Mouse (Mus musculus) G1E (cell line): ENCODE results near the gene Tnnt2.

Source experiments
- CTCF ChIP-seq: IDR thresholded peaks from 2 replicates; pipeline ENCODE4 v1.5.1; 2012; ENCODE audit warnings: low read depth, low read length, inconsistent platforms, mixed read lengths
- GATA1 ChIP-seq: IDR thresholded peaks from 2 replicates; pipeline ENCODE4 v1.6.1; 2012; ENCODE audit warnings: borderline replicate concordance, low read length, inconsistent platforms, mixed read lengths
- POLR2AphosphoS5 ChIP-seq: IDR thresholded peaks from 2 replicates; pipeline ENCODE4 v1.6.1; 2012; ENCODE audit warnings: low read depth, low read length, inconsistent platforms; ENCODE audit not compliant: insufficient replicate concordance
- TAL1 ChIP-seq: conservative IDR thresholded peaks from 2 replicates; pipeline ENCODE4 v1.6.1; 2012; ENCODE audit warnings: low read depth, low read length, inconsistent platforms, mixed read lengths

- TF ChIP-seq CTCF (no peak), GATA1 (no peak), TAL1 (no peak), POLR2AphosphoS5 (no peak)
Observed at GRCm38 (mm10) chr1:135846632-135847031, 10.5 kb downstream of the Tnnt2 start.
